8 mouse cellular contexts compared by ENCODE assay signal in the genomic region with DNA sequence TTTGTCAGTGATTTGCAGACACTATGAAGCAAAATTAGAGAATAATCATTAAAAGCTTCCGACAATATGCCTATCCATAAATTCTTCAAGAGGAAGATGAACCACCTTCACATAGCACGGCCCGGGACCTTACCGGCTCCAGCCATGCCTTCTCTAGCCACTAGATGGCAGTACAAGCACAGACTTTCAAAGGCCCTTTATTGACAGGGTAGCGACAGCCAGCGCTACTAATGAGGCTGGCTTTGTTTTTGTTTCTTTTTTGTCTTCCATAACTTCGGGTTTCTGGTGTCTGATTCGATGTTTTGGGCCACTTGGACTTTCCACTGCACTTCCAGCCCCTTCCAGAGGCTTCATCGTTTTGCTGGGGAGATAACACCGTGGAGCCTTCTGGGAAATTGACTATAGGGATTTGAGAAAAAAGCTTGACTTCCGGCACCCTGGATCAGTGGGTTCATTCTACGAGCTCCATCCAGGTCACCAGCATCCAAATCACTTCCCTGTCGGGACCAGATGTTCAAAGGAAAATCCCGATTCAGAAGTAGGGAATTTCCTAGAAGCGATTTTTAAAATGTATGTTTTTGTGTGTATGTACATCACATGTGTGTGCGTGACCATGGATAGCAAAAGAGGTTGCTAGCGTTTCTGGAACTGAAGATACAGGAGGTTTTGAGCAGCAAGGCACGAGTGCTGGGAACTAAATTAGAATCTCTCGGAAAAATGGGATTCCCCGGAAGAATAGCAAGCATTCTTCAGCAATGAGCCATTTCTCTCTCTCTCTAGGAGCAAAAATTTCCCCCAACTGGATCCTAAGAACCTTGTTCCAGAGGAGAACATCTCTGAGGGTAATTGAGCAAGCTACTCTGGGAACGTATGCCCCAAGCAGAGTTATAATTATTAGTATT.
DNase-seq lines count a peak whose midpoint lies in the region; ATAC-seq lines count a peak whose summit lies in the region.

No protein-coding gene starts in this region.

- peak overlapping the region; percentile 31; the same call in 1 of the 2 replicates for H3K27ac ChIP-seq in hindbrain, embryonic 15.5 days (replicated peaks)

- peak overlapping the region; percentile 61 for H3K4me2 ChIP-seq in hindbrain, embryonic 15.5 days

- H3K36me3 ChIP-seq in hindbrain, embryonic 15.5 days: no peaks in the 10 kb centered on the region

- no peaks in the 10 kb centered on the region for H3K27me3 ChIP-seq in hindbrain, embryonic 15.5 days

- no peaks in the 10 kb centered on the region for H3K9me3 ChIP-seq in hindbrain, embryonic 15.5 days

- DNase-seq in R1 (ENCODE audit: low read depth, low spot score): peak; percentile 67
- DNase-seq in cerebellum, postnatal 14 days: peak; percentile 91 to 93
- DNase-seq in frontal cortex, postnatal 36 days (ENCODE audit: low spot score in 2 of 2): peak; percentile 84 to 93
- DNase-seq in layer of hippocampus, postnatal 36 days: peak; percentile 81 to 86
- DNase-seq in lung, postnatal 25 days (ENCODE audit: low spot score): peak; percentile 85
- DNase-seq in retina, adult 2 months (ENCODE audit: low read depth, low spot score): peak; percentile 57
- peak; percentile 85 for DNase-seq in thymus, postnatal 25 days

- H3K4me1 ChIP-seq in hindbrain, embryonic 15.5 days (replicated peaks): peaks cover 6% of the 10 kb centered on the region

- ATAC-seq in hindbrain, embryonic 15.5 days (ENCODE audit: low FRiP score, low read depth): peak; percentile 91

- H3K4me3 ChIP-seq in hindbrain, embryonic 15.5 days: peak overlapping the region; percentile 37

- H3K9ac ChIP-seq in hindbrain, embryonic 15.5 days: peak overlapping the region; percentile 47

- WGBS in hindbrain, embryonic 15.5 days: 18% methylated on average over 21 of the region's 21 CpGs

Comparison
In these comparisons a context has a peak if more than half of its experiments do, and no peak if none do; other contexts are left out.
1. Peak in every context shown above with its lines: DNase-seq, ATAC-seq, H3K4me3 ChIP-seq and H3K27ac ChIP-seq.